Comparison of ENCODE assay signal across 40 mouse cellular contexts in the genomic region with DNA sequence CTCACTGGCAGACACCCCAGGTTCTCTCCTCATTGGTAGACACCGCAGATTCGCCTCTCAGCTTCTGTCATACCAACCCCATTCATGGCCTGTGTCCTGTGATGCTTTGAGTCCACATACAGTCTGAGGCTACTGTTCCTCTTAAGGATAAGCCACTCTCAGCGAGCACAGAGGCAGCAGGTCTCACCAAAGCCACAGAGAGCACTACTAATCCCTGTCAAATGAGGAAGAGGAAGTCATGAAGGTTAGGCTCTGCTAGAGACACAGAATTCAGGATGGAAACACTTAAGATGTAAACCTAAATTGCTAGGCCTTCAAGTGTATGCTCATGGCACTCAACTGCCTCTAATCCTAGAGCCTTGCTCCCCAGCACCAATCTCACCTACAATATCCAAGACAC. TPM values are rescaled to one million over a fixed set of nuclear protein-coding genes. Genes with fewer than 3 reads are reported as not detected.
"Had no signal": no experiment of that assay in that cellular context is flagged by ENCODE, and none has a peak within 500 bp of the region (broad histone marks: within the 10 kb centered on the region; RNA-seq: fewer than 3 reads in every experiment).

No protein-coding gene starts in this region.

- H3K4me3 ChIP-seq: heart, adult 2 months; heart, embryonic 13.5 days; heart, embryonic 15.5 days; hindbrain, embryonic 13.5 days; hindbrain, embryonic 15.5 days; limb, embryonic 13.5 days; limb, embryonic 15.5 days; liver, embryonic 12.5 days had no signal

- H3K9me3 ChIP-seq: heart, embryonic 13.5 days; heart, embryonic 15.5 days; hindbrain, embryonic 13.5 days; hindbrain, embryonic 15.5 days; limb, embryonic 13.5 days; limb, embryonic 15.5 days; liver, embryonic 12.5 days had no signal

- ATAC-seq: hindbrain, postnatal 0 days; intestine, embryonic 16.5 days; liver, embryonic 12.5 days had no signal

- H3K9ac ChIP-seq: heart, embryonic 13.5 days; heart, embryonic 15.5 days; hindbrain, embryonic 13.5 days; hindbrain, embryonic 15.5 days; limb, embryonic 13.5 days; limb, embryonic 15.5 days; liver, embryonic 12.5 days; liver, embryonic 14.5 days had no signal

- H3K36me3 ChIP-seq: heart, embryonic 15.5 days; hindbrain, embryonic 13.5 days; hindbrain, embryonic 15.5 days; limb, embryonic 15.5 days; liver, embryonic 12.5 days had no signal

- H3K4me2 ChIP-seq: heart, embryonic 11.5 days; heart, embryonic 13.5 days; heart, embryonic 15.5 days; hindbrain, embryonic 13.5 days; hindbrain, embryonic 15.5 days; limb, embryonic 13.5 days; limb, embryonic 15.5 days; liver, embryonic 12.5 days had no signal

- DNase-seq: gastrocnemius, postnatal 10 days; gastrocnemius, postnatal 25 days; heart, adult 11 months; heart, adult 2 months; heart, postnatal 14 days; heart, postnatal 36 days; kidney, adult 11 months; kidney, adult 9 months; kidney, postnatal 10 days; kidney, postnatal 25 days; layer of hippocampus, postnatal 36 days; left cerebral cortex, postnatal 4 days had no signal

- H3K27ac ChIP-seq: heart, adult 2 months; heart, embryonic 13.5 days; heart, embryonic 15.5 days; hindbrain, embryonic 13.5 days; hindbrain, embryonic 15.5 days; limb, embryonic 13.5 days; limb, embryonic 15.5 days; liver, embryonic 12.5 days; liver, embryonic 14.5 days had no signal

- H3K27me3 ChIP-seq: heart, embryonic 13.5 days; heart, embryonic 15.5 days; hindbrain, embryonic 13.5 days; hindbrain, embryonic 15.5 days; limb, embryonic 13.5 days; limb, embryonic 15.5 days had no signal

RNA-seq across cellular contexts. Expression of gene E330034G19Rik, which starts 57.1 kb away (rescaled TPM):
- total RNA-seq: gastrocnemius, adult 18-20 months; gastrocnemius, postnatal 10 days; gastrocnemius, postnatal 25 days; gastrocnemius, postnatal 4 days; heart, adult 2 months; heart, postnatal 14 days; heart, postnatal 36 days; hematopoietic stem cell, adult 5-6 weeks; hindbrain, postnatal 0 days; layer of hippocampus, adult 18-20 months; layer of hippocampus, postnatal 10 days; layer of hippocampus, postnatal 36 days; left cerebral cortex, adult 18-20 months; left cerebral cortex, adult 8-10 months; left cerebral cortex, postnatal 10 days; left cerebral cortex, postnatal 25 days; left cerebral cortex, postnatal 4 days; liver, adult 2 months had no signal
- polyA plus RNA-seq: heart, adult 2 months; heart, embryonic 11.5 days; heart, embryonic 13.5 days; heart, embryonic 15.5 days; heart, postnatal 0 days; hindbrain, embryonic 11.5 days; hindbrain, embryonic 15.5 days; intestine, embryonic 14.5 days; intestine, embryonic 16.5 days; kidney, embryonic 16.5 days; large intestine, adult 2 months; limb, embryonic 11.5 days; limb, embryonic 15.5 days; liver, adult 2 months; liver, embryonic 12.5 days; liver, embryonic 14.5 days; liver, embryonic 16.5 days had no signal
